Mouse (Mus musculus) frontal cortex, adult 2 months (tissue): ENCODE data around the gene Smcp. TPM values are rescaled to one million over a fixed set of nuclear protein-coding genes. Genes with fewer than 3 reads are reported as not detected.

Experiments
- DNase-seq, 2 experiments: peaks; one replicate each; pipeline ENCODE4 v3.0.0; 2022; ENCODE audit warnings: low spot score in 1 of 2; ENCODE audit errors: extremely low spot score in 1 of 2
- polyA plus RNA-seq: library from polyadenylated mRNA; depleted of rRNA; stranded (reverse); fragments of >200 nt; gene quantifications from 2 replicates; pipeline ENCODE4 v1.2.3, GENCODE M21; 2012; rRNA removed

Gene Smcp
- polyA plus RNA-seq = not detected in 2 replicates

- DNase-seq = no peak
Measured at GRCm38 (mm10) chr3:92588858-92589257, at the start of gene Smcp. TSS of gene Smcp (minus strand) at chr3:92588997.

GRCm38 (mm10) chr3:92638653-92638991 is 49.8 kb upstream of the Smcp start:
- DNase-seq = no peak

- no peak for DNase-seq
Measured at GRCm38 (mm10) chr3:92637745-92638652, 49.2 kb upstream of the Smcp start.

- DNase-seq = no peak
Measured at GRCm38 (mm10) chr3:92621560-92621959, 32.8 kb upstream of the Smcp start, which contains the start of gene Lce6a. TSS of gene Lce6a (minus strand) at chr3:92621660.

- no peak for DNase-seq
Measured at GRCm38 (mm10) chr3:92609804-92610203, 21.0 kb upstream of the Smcp start.

GRCm38 (mm10) chr3:92607392-92607791 is 18.6 kb upstream of the Smcp start, which contains the start of gene 2210017I01Rik:
TSS of gene 2210017I01Rik (minus strand) at chr3:92607492.
- no peak for DNase-seq

- DNase-seq = peak in 1 of 2 experiments; percentile 39
Measured at GRCm38 (mm10) chr3:92602169-92602568, 13.4 kb upstream of the Smcp start.

GRCm38 (mm10) chr3:92600456-92600855 is 11.7 kb upstream of the Smcp start:
- no peak for DNase-seq

- no peak for DNase-seq
Measured at GRCm38 (mm10) chr3:92599973-92600372, 11.2 kb upstream of the Smcp start.

GRCm38 (mm10) chr3:92598429-92598828 is 9.6 kb upstream of the Smcp start:
- no peak for DNase-seq

GRCm38 (mm10) chr3:92587190-92587589 is 1.6 kb downstream of the Smcp start:
- no peak for DNase-seq

GRCm38 (mm10) chr3:92585055-92585454 is 3.7 kb downstream of the Smcp start:
- DNase-seq = no peak

- no peak for DNase-seq
Measured at GRCm38 (mm10) chr3:92583164-92583826, 5.5 kb downstream of the Smcp start.

GRCm38 (mm10) chr3:92579508-92579907 is 9.3 kb downstream of the Smcp start:
- no peak for DNase-seq

- DNase-seq = no peak
Measured at GRCm38 (mm10) chr3:92578652-92579413, 10.0 kb downstream of the Smcp start.

- no peak for DNase-seq
Measured at GRCm38 (mm10) chr3:92573449-92574041, 15.3 kb downstream of the Smcp start, which contains the start of gene Ivl. TSS of gene Ivl (minus strand) at chr3:92573735.

GRCm38 (mm10) chr3:92572514-92573155 is 16.2 kb downstream of the Smcp start:
- DNase-seq = no peak

GRCm38 (mm10) chr3:92568752-92569151 is 20.0 kb downstream of the Smcp start:
- DNase-seq = no peak

- DNase-seq = peak in 1 of 2 experiments; percentile 14
Measured at GRCm38 (mm10) chr3:92565418-92565817, 23.4 kb downstream of the Smcp start.

- no peak for DNase-seq
Measured at GRCm38 (mm10) chr3:92534411-92534810, 54.4 kb downstream of the Smcp start, which contains the start of gene 2310046K23Rik. TSS of gene 2310046K23Rik (minus strand) at chr3:92534511.
